ENCODE assay signal across 16 mouse cellular contexts in genomic region chr3:65767202-65767862, GRCm38 (mm10).
DNase-seq lines count a peak whose midpoint lies in the region; ATAC-seq and TF ChIP-seq lines count a peak whose summit lies in the region.
"Had no signal": no experiment of that assay in that cellular context is flagged by ENCODE, and none has a peak within 500 bp of the region (broad histone marks: within the 10 kb centered on the region; RNA-seq: fewer than 3 reads in every experiment).

No protein-coding gene starts in this region.

- H3K27ac ChIP-seq in lung, postnatal 0 days (ENCODE audit: low read length) = no peak overlapping the region
- H3K27ac ChIP-seq in midbrain, embryonic 11.5 days (ENCODE audit: low read depth, low read length) = peak overlapping the region; percentile 1; the same call in 1 of the 2 replicates
- H3K27ac ChIP-seq: limb, embryonic 15.5 days; lung, embryonic 15.5 days; stomach, embryonic 15.5 days had no signal

- H3K4me2 ChIP-seq in lung, postnatal 0 days (replicated peaks; ENCODE audit: low read depth, low read length) = no peak overlapping the region
- no peak overlapping the region for H3K4me2 ChIP-seq in midbrain, embryonic 11.5 days
- H3K4me2 ChIP-seq: limb, embryonic 15.5 days; lung, embryonic 15.5 days; stomach, embryonic 15.5 days had no signal

- peaks cover 3% of the 10 kb centered on the region; the same call in 1 of the 2 replicates for H3K4me1 ChIP-seq in lung, postnatal 0 days (ENCODE audit: insufficient read depth, low read depth, low read length)
- H3K4me1 ChIP-seq in midbrain, embryonic 11.5 days (ENCODE audit: control insufficient read depth, insufficient read depth, low read length) = peaks cover 12% of the 10 kb centered on the region
- H3K4me1 ChIP-seq: stomach, embryonic 15.5 days had no signal

- ATAC-seq in lung, postnatal 0 days = no peak
- peak; percentile 88 for ATAC-seq in midbrain, embryonic 11.5 days (ENCODE audit: low FRiP score)

- H3K9me3 ChIP-seq in lung, postnatal 0 days (ENCODE audit: low read length) = no peaks in the 10 kb centered on the region
- H3K9me3 ChIP-seq in midbrain, embryonic 11.5 days (ENCODE audit: control insufficient read depth, low read length) = no peaks in the 10 kb centered on the region
- H3K9me3 ChIP-seq: limb, embryonic 15.5 days; lung, embryonic 15.5 days; stomach, embryonic 15.5 days had no signal

- peak; percentile 18 for DNase-seq in embryo, embryonic 10.5 days (ENCODE audit: low spot score)
- no peak for DNase-seq in embryo, embryonic 9.5 days (ENCODE audit: extremely low spot score)
- peak; percentile 12 for DNase-seq in lung, postnatal 0 days (ENCODE audit: low spot score)
- DNase-seq in lung, postnatal 4 days = no peak
- DNase-seq in midbrain, embryonic 11.5 days (ENCODE audit: low spot score, missing footprints) = peak; percentile 91
- no peak for DNase-seq in urinary bladder, adult 18-20 months (ENCODE audit: low spot score in 2 of 2)
- no peak for DNase-seq in thymus, adult 18-20 months
- no peak for DNase-seq in cerebellum, adult 9-11 months
- DNase-seq: adrenal gland, adult 2 months; cerebellum, postnatal 25 days; heart, postnatal 4 days; kidney, adult 9 months; right cerebral cortex, postnatal 25 days had no signal

- TF ChIP-seq EP300 in lung, postnatal 0 days (IDR thresholded peaks at IDR 0.05) = no peak

- no peak overlapping the region for H3K9ac ChIP-seq in lung, postnatal 0 days (replicated peaks; ENCODE audit: low read depth)
- no peak overlapping the region for H3K9ac ChIP-seq in midbrain, embryonic 11.5 days (ENCODE audit: low read length)
- H3K9ac ChIP-seq: limb, embryonic 15.5 days; lung, embryonic 15.5 days; stomach, embryonic 15.5 days had no signal

- WGBS in lung, postnatal 0 days = 59% methylated on average over 6 of the region's 6 CpGs
- 31% methylated on average over 6 of the region's 6 CpGs for WGBS in midbrain, embryonic 11.5 days

- TF ChIP-seq CTCF in lung, postnatal 0 days (IDR thresholded peaks at IDR 0.05) = no peak

- H3K4me3 ChIP-seq in lung, postnatal 0 days (ENCODE audit: low read depth, low read length) = no peak overlapping the region
- H3K4me3 ChIP-seq in midbrain, embryonic 11.5 days (ENCODE audit: low read depth, low read length) = no peak overlapping the region
- H3K4me3 ChIP-seq: limb, embryonic 15.5 days; lung, embryonic 15.5 days; stomach, embryonic 15.5 days had no signal

- no peaks in the 10 kb centered on the region for H3K36me3 ChIP-seq in lung, postnatal 0 days (ENCODE audit: insufficient read depth, low read length)
- H3K36me3 ChIP-seq in midbrain, embryonic 11.5 days (ENCODE audit: control insufficient read depth, insufficient read depth, low read length) = no peaks in the 10 kb centered on the region
- H3K36me3 ChIP-seq: limb, embryonic 15.5 days; lung, embryonic 15.5 days; stomach, embryonic 15.5 days had no signal

- no peaks in the 10 kb centered on the region for H3K27me3 ChIP-seq in lung, postnatal 0 days (replicated peaks; ENCODE audit: insufficient read depth, low read length)
- no peaks in the 10 kb centered on the region for H3K27me3 ChIP-seq in midbrain, embryonic 11.5 days (ENCODE audit: control insufficient read depth, insufficient read depth, low read length)
- H3K27me3 ChIP-seq: limb, embryonic 15.5 days; lung, embryonic 15.5 days; stomach, embryonic 15.5 days had no signal

Comparison
In these comparisons a context has a peak if more than half of its experiments do, and no peak if none do; other contexts are left out.
1. DNase-seq: peak in embryo, embryonic 10.5 days (single experiment), lung, postnatal 0 days (single experiment) and midbrain, embryonic 11.5 days (single experiment); none in embryo, embryonic 9.5 days (single experiment), lung, postnatal 4 days (0 of 2), urinary bladder, adult 18-20 months (0 of 2), thymus, adult 18-20 months (0 of 2) and cerebellum, adult 9-11 months (single experiment).